Mouse (Mus musculus): ENCODE measurements at regions not wholly inside any gene's neighbourhood (a gene's known extent, or its start where the extent isn't known, plus 50 kb on each side); places are given as distances from the start of the nearest gene placed in this dataset.

- TF ChIP-seq CTCF (IDR thresholded peaks at IDR 0.05; ENCODE audit: borderline replicate concordance, extremely low read depth, insufficient read depth, insufficient read length): no peak
- no peak for TF ChIP-seq POLR2A (IDR thresholded peaks at IDR 0.05; ENCODE audit: borderline replicate concordance, extremely low read depth, insufficient read depth, insufficient read length, poor library complexity, severe bottlenecking)
Observed at GRCm38 (mm10) chr4:47610913-47611312, 136.5 kb downstream of the Sec61b start.

Measured in brain, embryonic 14.5 days (tissue).